In genomic region chr3:9549815-9550214, GRCm38 (mm10) we compare ENCODE assay signal across 13 mouse cellular contexts.
DNase-seq lines count a peak whose midpoint lies in the region; ATAC-seq lines count a peak whose summit lies in the region.
"Had no signal": no experiment of that assay in that cellular context is flagged by ENCODE, and none has a peak within 500 bp of the region (broad histone marks: within the 10 kb centered on the region; RNA-seq: fewer than 3 reads in every experiment).

No protein-coding gene starts in this region.

- no peak for ATAC-seq in heart, embryonic 13.5 days (ENCODE audit: extremely low read depth, insufficient number of reproducible peaks, low FRiP score, low TSS enrichment)
- ATAC-seq in hindbrain, embryonic 13.5 days (ENCODE audit: low FRiP score) = no peak

- no peak overlapping the region for H3K27ac ChIP-seq in heart, embryonic 13.5 days (replicated peaks)
- no peak overlapping the region for H3K27ac ChIP-seq in hindbrain, embryonic 13.5 days
- H3K27ac ChIP-seq: stomach, embryonic 15.5 days had no signal

- no peaks in the 10 kb centered on the region for H3K9me3 ChIP-seq in heart, embryonic 13.5 days
- no peaks in the 10 kb centered on the region for H3K9me3 ChIP-seq in hindbrain, embryonic 13.5 days
- H3K9me3 ChIP-seq: stomach, embryonic 15.5 days had no signal

- no peak overlapping the region for H3K4me3 ChIP-seq in heart, embryonic 13.5 days
- no peak overlapping the region for H3K4me3 ChIP-seq in hindbrain, embryonic 13.5 days
- H3K4me3 ChIP-seq: stomach, embryonic 15.5 days had no signal

- no peak for DNase-seq in heart, adult 9 months (ENCODE audit: low spot score in 2 of 2)
- peak; percentile 45 for DNase-seq in CD4-positive helper T cell, adult 2 months (ENCODE audit: low read depth, low spot score)
- peak; percentile 50 for DNase-seq in induced T-regulatory cell, adult 2 months (ENCODE audit: low read depth)
- DNase-seq in thymus, adult 18-20 months = peak; percentile 21 to 41
- no peak for DNase-seq in layer of hippocampus, adult 18-20 months (ENCODE audit: low spot score in 2 of 2)
- no peak for DNase-seq in kidney, postnatal 14 days
- DNase-seq: B cell, adult 2 months; cerebellum, adult 9-10 months; heart, adult 18-20 months; kidney, adult 11 months had no signal

- peaks cover 71% of the 10 kb centered on the region for H3K4me1 ChIP-seq in heart, embryonic 13.5 days
- peaks cover 49% of the 10 kb centered on the region for H3K4me1 ChIP-seq in hindbrain, embryonic 13.5 days (replicated peaks)

- WGBS in heart, embryonic 13.5 days = 59% methylated on average over 5 of the region's 5 CpGs
- 86% methylated on average over 5 of the region's 5 CpGs for WGBS in hindbrain, embryonic 13.5 days

- 0 out of 2 replicates have a peak overlapping the region, but pooled peaks have one; percentile 1 for H3K9ac ChIP-seq in heart, embryonic 13.5 days
- H3K9ac ChIP-seq in hindbrain, embryonic 13.5 days = no peak overlapping the region
- H3K9ac ChIP-seq: stomach, embryonic 15.5 days had no signal

- no peaks in the 10 kb centered on the region for H3K27me3 ChIP-seq in heart, embryonic 13.5 days (replicated peaks)
- no peaks in the 10 kb centered on the region for H3K27me3 ChIP-seq in hindbrain, embryonic 13.5 days
- H3K27me3 ChIP-seq: stomach, embryonic 15.5 days had no signal

- H3K36me3 ChIP-seq in heart, embryonic 13.5 days = no peaks in the 10 kb centered on the region
- H3K36me3 ChIP-seq in hindbrain, embryonic 13.5 days = no peaks in the 10 kb centered on the region
- H3K36me3 ChIP-seq: stomach, embryonic 15.5 days had no signal

- H3K4me2 ChIP-seq in heart, embryonic 13.5 days = no peak overlapping the region
- H3K4me2 ChIP-seq in hindbrain, embryonic 13.5 days = no peak overlapping the region
- H3K4me2 ChIP-seq: stomach, embryonic 15.5 days had no signal

Comparison
In these comparisons a context has a peak if more than half of its experiments do, and no peak if none do; other contexts are left out.
1. DNase-seq: peak in CD4-positive helper T cell, adult 2 months (single experiment), induced T-regulatory cell, adult 2 months (single experiment) and thymus, adult 18-20 months (2 of 2); none in heart, adult 9 months (0 of 2), layer of hippocampus, adult 18-20 months (0 of 2) and kidney, postnatal 14 days (single experiment).